Mouse (Mus musculus) lung, embryonic 14.5 days (tissue): ENCODE results near the gene Slc48a1. TPM values are rescaled to one million over a fixed set of nuclear protein-coding genes. Genes with fewer than 3 reads are reported as not detected.

Source experiments
- ATAC-seq: fragments of 200-750 bp; cut with Nextera tagmentation; 2 replicates; pipeline ENCODE4 v1.8.0; 2017; ENCODE audit warnings: mild to moderate bottlenecking, moderate TSS enrichment, moderate library complexity; ENCODE audit not compliant: insufficient read depth
- DNase-seq: peaks from one replicate; pipeline ENCODE4 v3.0.0-alpha.2; 2015
- H3K27ac ChIP-seq: fragments of 300-500 bp; sonication (generic); 2 replicates; pipeline ENCODE4 v1.5.1; 2014; ENCODE audit warnings: low read depth, mild to moderate bottlenecking, moderate library complexity
- H3K27me3 ChIP-seq: fragments of 300-500 bp; sonication (generic); 2 replicates; pipeline ENCODE4 v1.6.1; 2014; ENCODE audit warnings: low read length, control low read depth; ENCODE audit not compliant: insufficient read depth
- H3K36me3 ChIP-seq: fragments of 300-500 bp; sonication (generic); 2 replicates; pipeline ENCODE4 v1.6.1; 2014; ENCODE audit warnings: control low read depth; ENCODE audit not compliant: insufficient read depth
- H3K4me1 ChIP-seq: fragments of 300-500 bp; sonication (generic); 2 replicates; pipeline ENCODE4 v1.6.1; 2014; ENCODE audit warnings: antibody characterized with exemption, control low read depth; ENCODE audit not compliant: insufficient read depth
- H3K4me2 ChIP-seq: fragments of 300-500 bp; sonication (generic); 2 replicates; pipeline ENCODE4 v1.6.1; 2014; ENCODE audit warnings: mild to moderate bottlenecking
- H3K4me3 ChIP-seq: fragments of 300-500 bp; sonication (generic); 2 replicates; pipeline ENCODE4 v1.5.1; 2014; ENCODE audit warnings: low read depth, low read length
- H3K9ac ChIP-seq: fragments of 300-500 bp; sonication (generic); 2 replicates; pipeline ENCODE4 v1.6.1; 2014
- H3K9me3 ChIP-seq: fragments of 300-500 bp; sonication (generic); 2 replicates; pipeline ENCODE4 v1.6.1; 2016; ENCODE audit warnings: low read depth, low read length, control low read depth
- CTCF ChIP-seq: IDR thresholded peaks from 2 replicates; pipeline ENCODE4 v1.5.1; 2016; ENCODE audit warnings: antibody characterized with exemption, low read depth
- WGBS: fragments of 180-500 bp; shearing (Covaris S2); extraction: QIAGEN DNeasy Blood & Tissue Kit; methylation state at CpG from one replicate; pipeline ENCODE4 v1.1.7; 2014; 5-methylcytosine and 5-hydroxymethylcytosine counted together
- polyA plus RNA-seq: library from polyadenylated mRNA; unstranded; fragments of >200 nt; fragmentation: Nextera tagmentation; extraction: Ambion mirVana; gene quantifications from 2 replicates; pipeline ENCODE4 v1.2.1, GENCODE M21; 2014

Slc48a1 gene
- polyA plus RNA-seq, 1 experiment from 2014 or later, result 25.3 TPM

DNA sequence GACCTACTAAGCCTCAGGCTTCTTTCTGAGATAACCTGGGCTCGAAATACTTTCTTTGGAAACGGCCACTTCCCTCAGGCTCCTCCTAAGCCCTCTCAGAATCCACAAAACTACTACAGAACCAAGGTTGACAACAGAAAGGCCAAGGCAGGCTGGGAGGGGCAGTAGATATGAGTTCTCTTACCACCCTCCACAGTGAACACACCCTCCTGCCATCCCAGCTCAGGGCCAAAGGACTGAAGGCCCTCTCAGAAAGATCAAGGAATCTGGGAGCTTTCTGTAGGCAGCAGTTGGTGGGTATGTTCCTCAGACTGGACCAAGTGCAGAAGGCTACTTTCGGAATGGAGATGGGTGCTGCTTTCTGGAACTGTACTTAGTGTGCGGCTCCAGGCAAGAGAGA, 36.9 kb downstream of the Slc48a1 start:
- no peak for TF ChIP-seq CTCF
- Histone ChIP-seq H3K36me3 (peaks cover 13% of the 10 kb centered on the region), H3K4me3 (no peak overlapping the region), H3K9ac (no peak overlapping the region; the same call in 1 of the 2 replicates), H3K4me1 (peaks cover 12% of the 10 kb centered on the region), H3K4me2 (no peak overlapping the region), H3K27me3 (no peaks in the 10 kb centered on the region), H3K9me3 (no peaks in the 10 kb centered on the region), H3K27ac (peak overlapping the region; percentile 30; the same call in 1 of the 2 replicates)
- no peak for DNase-seq
- WGBS, result 92% methylated on average over 4 of the region's 4 CpGs
- ATAC-seq, result no peak

- Histone ChIP-seq H3K36me3 (peaks cover 10% of the 10 kb centered on the region; the same call in 1 of the 2 replicates), H3K27ac (no peak overlapping the region), H3K4me1 (peaks cover 17% of the 10 kb centered on the region), H3K9me3 (no peaks in the 10 kb centered on the region), H3K4me2 (no peak overlapping the region), H3K4me3 (no peak overlapping the region), H3K27me3 (no peaks in the 10 kb centered on the region), H3K9ac (no peak overlapping the region)
- TF ChIP-seq CTCF, result peak; percentile 23
- 89% methylated on average over 17 of the region's 17 CpGs for WGBS
- DNase-seq (no peak), ATAC-seq (no peak)
These were observed 38.1 kb downstream of the Slc48a1 start for GRCm38 (mm10) chr15:97816199-97816994.

DNA sequence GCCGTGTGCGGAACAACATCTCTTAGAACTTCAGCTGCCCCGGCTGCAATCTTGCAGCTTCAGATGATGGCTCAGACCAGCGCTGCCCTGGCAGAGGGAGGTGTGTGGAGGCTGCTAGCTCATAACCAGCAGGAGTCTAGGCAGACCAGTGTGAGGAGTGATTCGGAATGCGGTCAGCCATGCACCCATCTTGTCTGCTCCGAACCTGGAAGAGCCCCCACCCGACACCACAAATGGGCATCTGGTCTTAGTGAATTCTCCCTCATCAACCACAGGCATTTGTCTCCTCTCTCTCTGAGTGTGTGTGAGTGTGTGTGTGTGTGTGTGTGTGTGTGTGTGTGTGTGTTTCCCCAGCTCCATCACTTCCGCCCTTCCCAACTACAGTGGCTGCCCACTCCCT, 41.6 kb downstream of the Slc48a1 start:
- H3K4me1 ChIP-seq, result peaks cover 23% of the 10 kb centered on the region
- H3K36me3 ChIP-seq, result peaks cover 16% of the 10 kb centered on the region
- no peak for TF ChIP-seq CTCF
- no peak overlapping the region for H3K27ac ChIP-seq
- no peaks in the 10 kb centered on the region for H3K9me3 ChIP-seq
- no peak for ATAC-seq
- no peak overlapping the region for H3K9ac ChIP-seq
- WGBS, result 80% methylated on average over 9 of the region's 9 CpGs
- H3K27me3 ChIP-seq, result no peaks in the 10 kb centered on the region
- no peak overlapping the region for H3K4me2 ChIP-seq
- DNase-seq, result no peak
- no peak overlapping the region for H3K4me3 ChIP-seq

DNA sequence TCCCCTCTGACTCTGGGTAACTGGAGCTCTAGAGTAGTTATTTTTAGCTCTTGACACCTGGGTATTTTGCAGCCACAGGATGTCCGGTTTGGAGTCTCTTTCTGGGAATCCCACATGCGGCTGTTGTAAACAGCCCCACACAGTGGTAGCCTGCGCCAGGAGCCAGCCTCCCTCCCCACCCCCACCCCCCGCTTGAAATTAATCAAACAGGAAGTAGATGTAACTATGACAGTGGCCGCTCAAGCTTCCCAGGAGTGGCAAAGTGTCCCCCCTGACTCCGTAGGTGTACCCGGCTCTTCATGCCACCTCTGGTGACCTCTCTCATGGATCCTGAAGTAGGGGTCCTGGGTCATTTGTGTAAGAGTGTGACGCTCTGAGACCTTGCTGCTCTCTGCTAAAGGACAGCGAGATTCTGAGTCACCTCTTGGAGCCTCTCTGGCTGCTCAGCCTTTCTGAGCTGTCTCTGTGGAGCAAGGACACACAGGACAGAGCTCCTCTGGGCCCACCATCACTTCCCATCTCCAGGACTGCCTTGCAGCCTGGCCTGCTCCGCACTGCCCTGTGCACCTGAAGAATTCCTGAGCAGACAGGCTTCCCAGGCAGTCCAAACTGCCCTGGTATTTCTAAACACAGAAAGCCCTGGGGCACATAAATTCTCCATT, 43.1 kb downstream of the Slc48a1 start:
- H3K27me3 ChIP-seq, result no peaks in the 10 kb centered on the region
- H3K9me3 ChIP-seq, result no peaks in the 10 kb centered on the region
- peaks cover 36% of the 10 kb centered on the region for H3K4me1 ChIP-seq
- H3K27ac ChIP-seq, result peak overlapping the region; percentile 66
- no peak overlapping the region for H3K4me3 ChIP-seq
- 25% methylated on average over 10 of the region's 10 CpGs for WGBS
- peak; percentile 70 for DNase-seq
- peaks cover 20% of the 10 kb centered on the region for H3K36me3 ChIP-seq
- H3K9ac ChIP-seq, result no peak overlapping the region
- TF ChIP-seq CTCF, result no peak
- peak; percentile 48; the same call in 1 of the 2 replicates for ATAC-seq
- peak overlapping the region; percentile 31; the same call in 1 of the 2 replicates for H3K4me2 ChIP-seq

DNA sequence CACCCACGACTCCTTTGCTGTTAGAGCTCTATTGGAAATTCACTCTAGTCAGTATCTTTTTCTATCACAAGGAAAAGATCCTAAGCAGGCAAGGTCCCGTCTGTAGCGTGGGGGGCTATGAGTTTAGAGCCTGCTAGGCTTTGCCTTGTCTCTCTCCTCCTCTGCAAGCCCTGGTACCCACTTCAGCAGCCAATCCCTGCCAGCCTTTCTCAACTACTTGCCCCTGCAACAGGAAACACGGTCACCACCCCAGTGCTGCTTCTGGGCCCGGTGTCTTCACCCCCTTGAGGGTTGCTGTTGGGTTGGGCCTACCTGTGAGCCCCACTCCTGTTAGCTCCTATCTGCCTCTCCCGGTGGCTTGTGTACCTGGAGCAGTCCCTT, 43.7 kb downstream of the Slc48a1 start:
- peak overlapping the region; percentile 31; the same call in 1 of the 2 replicates for H3K4me2 ChIP-seq
- peak overlapping the region; percentile 66 for H3K27ac ChIP-seq
- DNase-seq (no peak), ATAC-seq (no peak)
- no peaks in the 10 kb centered on the region for H3K27me3 ChIP-seq
- no peak overlapping the region for H3K9ac ChIP-seq
- no peak overlapping the region for H3K4me3 ChIP-seq
- 59% methylated on average over 6 of the region's 6 CpGs for WGBS
- no peak for TF ChIP-seq CTCF
- no peaks in the 10 kb centered on the region for H3K9me3 ChIP-seq
- H3K4me1 ChIP-seq, result peaks cover 36% of the 10 kb centered on the region
- H3K36me3 ChIP-seq, result peaks cover 25% of the 10 kb centered on the region

DNA sequence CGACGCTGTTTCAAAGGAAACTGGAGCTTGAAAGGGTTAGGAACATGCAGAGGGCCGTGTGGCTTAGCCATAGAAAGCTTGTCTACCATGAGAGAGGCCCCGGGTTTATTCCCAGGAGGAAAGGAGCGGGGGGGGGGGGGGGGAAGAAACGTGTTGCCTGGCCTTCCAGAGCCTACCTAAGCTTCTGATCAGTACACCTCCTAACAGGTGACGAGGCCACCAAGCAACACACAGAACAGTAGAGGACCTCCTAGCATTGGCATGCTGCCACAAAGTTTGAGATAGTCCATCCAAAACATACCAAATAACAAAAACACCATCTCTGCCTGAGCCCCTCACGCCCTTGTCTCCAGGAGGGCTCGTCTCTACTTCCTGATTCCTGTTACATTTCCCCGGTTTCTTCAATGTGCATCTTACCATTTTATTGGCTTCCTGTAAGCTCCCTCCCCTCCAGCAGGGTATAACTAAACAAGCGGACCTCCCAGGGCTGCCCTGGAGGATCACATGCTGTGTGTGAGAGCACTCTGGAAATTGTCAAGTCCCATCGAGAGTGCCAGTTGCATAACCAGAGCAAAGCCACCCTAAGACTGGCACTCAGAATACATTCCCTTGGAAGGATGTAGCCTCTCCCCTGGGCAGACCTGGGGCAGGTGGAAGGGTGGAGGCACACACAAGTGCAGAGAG, 44.4 kb downstream of the Slc48a1 start:
- no peak for TF ChIP-seq CTCF
- WGBS, result 41% methylated on average over 12 of the region's 12 CpGs
- Histone ChIP-seq H3K9me3 (no peaks in the 10 kb centered on the region), H3K4me2 (no peak overlapping the region), H3K9ac (no peak overlapping the region), H3K36me3 (peaks cover 25% of the 10 kb centered on the region), H3K27ac (peak overlapping the region; percentile 13; the same call in 1 of the 2 replicates), H3K4me3 (no peak overlapping the region), H3K27me3 (no peaks in the 10 kb centered on the region), H3K4me1 (peaks cover 36% of the 10 kb centered on the region)
- no peak for DNase-seq
- 0 out of 2 replicates have a peak, but pooled peaks have one; percentile 9 for ATAC-seq

- Histone ChIP-seq H3K9me3 (no peaks in the 10 kb centered on the region), H3K36me3 (peaks cover 25% of the 10 kb centered on the region), H3K27ac (no peak overlapping the region), H3K4me2 (no peak overlapping the region), H3K9ac (no peak overlapping the region), H3K27me3 (no peaks in the 10 kb centered on the region), H3K4me3 (no peak overlapping the region), H3K4me1 (peaks cover 39% of the 10 kb centered on the region)
- ATAC-seq (no peak), DNase-seq (no peak)
- no peak for TF ChIP-seq CTCF
- 78% methylated on average over 12 of the region's 12 CpGs for WGBS
These were observed 45.2 kb downstream of the Slc48a1 start for GRCm38 (mm10) chr15:97823479-97823878.
